Mouse (Mus musculus) embryonic facial prominence, embryonic 14.5 days (tissue): ENCODE measurements around the gene Ube4b. TPM values are rescaled to one million over a fixed set of nuclear protein-coding genes. Genes with fewer than 3 reads are reported as not detected.
"Not testable (repeated sequence)": the region's sequence is repeated elsewhere in the genome, so short reads cannot be mapped to it uniquely, and the experiment has no call there.

ENCODE experiments used
- ATAC-seq: fragments of 200-750 bp; cut with Nextera tagmentation; 2 replicates; pipeline ENCODE4 v1.8.0; 2017; ENCODE audit warnings: low read depth, moderate number of reproducible peaks, moderate TSS enrichment
- DNase-seq: peaks from one replicate; pipeline ENCODE4 v3.0.0-alpha.2; 2015; ENCODE audit warnings: low spot score
- H3K27ac ChIP-seq: fragments of 300-500 bp; sonication (generic); replicated peaks from 2 replicates; pipeline ENCODE4 v1.5.1; 2014; ENCODE audit warnings: low read depth, mild to moderate bottlenecking, low read length, moderate library complexity
- H3K27me3 ChIP-seq: fragments of 300-500 bp; sonication (generic); replicated peaks from 2 replicates; pipeline ENCODE4 v1.6.1; 2014; ENCODE audit warnings: low read length; ENCODE audit not compliant: control insufficient read depth, insufficient read depth
- H3K36me3 ChIP-seq: fragments of 300-500 bp; sonication (generic); 2 replicates; pipeline ENCODE4 v1.6.1; 2014; ENCODE audit warnings: low read length, mixed read lengths; ENCODE audit not compliant: control insufficient read depth, insufficient read depth
- H3K4me1 ChIP-seq: fragments of 300-500 bp; sonication (generic); 2 replicates; pipeline ENCODE4 v1.6.1; 2014; ENCODE audit warnings: antibody characterized with exemption, low read length; ENCODE audit not compliant: control insufficient read depth, insufficient read depth
- H3K4me2 ChIP-seq: fragments of 300-500 bp; sonication (generic); 2 replicates; pipeline ENCODE4 v1.6.1; 2014; ENCODE audit warnings: low read depth, mild to moderate bottlenecking, low read length, moderate library complexity, mixed read lengths
- H3K4me3 ChIP-seq: fragments of 300-500 bp; sonication (generic); 2 replicates; pipeline ENCODE4 v1.5.1; 2014; ENCODE audit warnings: low read depth, mild to moderate bottlenecking, low read length
- H3K9ac ChIP-seq: fragments of 300-500 bp; sonication (generic); 2 replicates; pipeline ENCODE4 v1.6.1; 2014; ENCODE audit warnings: low read depth, mild to moderate bottlenecking, low read length, moderate library complexity, mixed read lengths
- H3K9me3 ChIP-seq: fragments of 300-500 bp; sonication (generic); 2 replicates; pipeline ENCODE4 v1.6.1; 2016; ENCODE audit warnings: low read length; ENCODE audit not compliant: control insufficient read depth
- WGBS: fragments of 180-500 bp; shearing (Covaris S2); extraction: QIAGEN DNeasy Blood & Tissue Kit; methylation state at CpG from one replicate; pipeline ENCODE4 v1.1.7; 2014; 5-methylcytosine and 5-hydroxymethylcytosine counted together
- polyA plus RNA-seq: library from polyadenylated mRNA; unstranded; fragments of >200 nt; fragmentation: Nextera tagmentation; extraction: Ambion mirVana; gene quantifications from 2 replicates; pipeline ENCODE4 v1.2.1, GENCODE M21; 2014

The Ube4b gene
- polyA plus RNA-seq, 1 experiment from 2014 or later = 43.7 TPM

- Histone ChIP-seq H3K36me3 (no peaks in the 10 kb centered on the region), H3K4me1 (peaks cover 12% of the 10 kb centered on the region), H3K9ac (peak overlapping the region; percentile 69), H3K27ac (peak overlapping the region; percentile 91), H3K4me2 (peak overlapping the region; percentile 66), H3K9me3 (no peaks in the 10 kb centered on the region), H3K27me3 (no peaks in the 10 kb centered on the region), H3K4me3 (peak overlapping the region; percentile 35)
- ATAC-seq = peak; percentile 98
- WGBS = under 1% methylated on average over 35 of the region's 36 CpGs
- DNase-seq = peak; percentile 98
Observed at GRCm38 (mm10) chr4:149444964-149445701, 18.6 kb upstream of the Ube4b start.

DNA sequence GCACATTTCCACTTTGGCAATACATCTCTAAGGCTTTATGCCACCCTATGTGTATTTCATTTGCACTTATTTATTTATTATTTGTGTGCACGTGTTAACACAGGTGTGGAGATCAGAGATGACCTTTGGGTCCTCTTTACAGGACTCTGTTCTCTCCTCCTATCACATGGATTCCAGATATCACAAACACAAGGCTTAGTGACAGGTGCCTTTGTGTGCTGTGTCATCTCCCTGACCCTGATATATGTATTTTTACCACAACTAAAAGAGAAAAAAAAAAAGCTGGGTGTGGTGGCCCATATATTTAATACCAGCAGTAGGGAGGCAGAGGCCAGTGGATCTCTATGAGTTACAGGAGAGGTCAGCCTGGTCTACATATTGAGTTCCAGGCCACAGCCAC, 17.9 kb upstream of the Ube4b start:
- Histone ChIP-seq H3K36me3 (no peaks in the 10 kb centered on the region), H3K27me3 (no peaks in the 10 kb centered on the region), H3K4me3 (no peak overlapping the region), H3K4me2 (peak overlapping the region; percentile 66), H3K9ac (peak overlapping the region; percentile 69), H3K4me1 (peaks cover 12% of the 10 kb centered on the region), H3K27ac (peak overlapping the region; percentile 91; the same call in 1 of the 2 replicates), H3K9me3 (no peaks in the 10 kb centered on the region)
- no peak for DNase-seq
- no peak for ATAC-seq
- 60% methylated on average over 1 of the region's 1 CpGs for WGBS

GRCm38 (mm10) chr4:149442436-149442835, 15.9 kb upstream of the Ube4b start:
- Histone ChIP-seq H3K27ac (no peak overlapping the region; the same call in 1 of the 2 replicates), H3K27me3 (no peaks in the 10 kb centered on the region), H3K9me3 (no peaks in the 10 kb centered on the region), H3K4me1 (peaks cover 12% of the 10 kb centered on the region), H3K9ac (no peak overlapping the region), H3K4me2 (no peak overlapping the region), H3K4me3 (no peak overlapping the region), H3K36me3 (no peaks in the 10 kb centered on the region)
- WGBS = 25% methylated on average over 3 of the region's 3 CpGs
- DNase-seq (peak; percentile 63), ATAC-seq (no peak)

DNA sequence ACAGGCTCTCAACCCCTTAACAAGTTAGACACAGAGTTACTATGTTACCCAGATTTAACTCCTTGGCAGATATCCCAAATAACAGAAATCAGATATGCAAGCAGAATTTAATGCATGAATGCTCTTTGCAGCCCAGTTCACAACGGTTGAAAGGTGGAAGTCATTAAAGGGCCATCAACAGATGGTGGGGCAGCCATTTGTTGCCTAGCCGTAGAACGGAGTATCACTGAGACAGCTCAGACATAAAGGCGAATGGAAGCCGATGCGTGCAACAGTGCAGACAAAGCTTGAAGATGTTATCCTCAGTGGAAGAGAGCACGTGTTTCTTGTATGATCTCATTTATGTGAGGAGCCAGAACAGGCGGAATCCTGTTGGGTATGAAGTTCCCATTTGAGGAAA, 14.0 kb upstream of the Ube4b start:
- Histone ChIP-seq H3K9me3 (no peaks in the 10 kb centered on the region), H3K36me3 (no peaks in the 10 kb centered on the region), H3K27ac (peak overlapping the region; percentile 39; the same call in 1 of the 2 replicates), H3K4me3 (no peak overlapping the region), H3K4me2 (no peak overlapping the region), H3K9ac (no peak overlapping the region), H3K27me3 (no peaks in the 10 kb centered on the region), H3K4me1 (peaks cover 7% of the 10 kb centered on the region)
- ATAC-seq = peak; percentile 24; the same call in 1 of the 2 replicates
- DNase-seq = peak; percentile 86
- WGBS = 38% methylated on average over 8 of the region's 8 CpGs

DNA sequence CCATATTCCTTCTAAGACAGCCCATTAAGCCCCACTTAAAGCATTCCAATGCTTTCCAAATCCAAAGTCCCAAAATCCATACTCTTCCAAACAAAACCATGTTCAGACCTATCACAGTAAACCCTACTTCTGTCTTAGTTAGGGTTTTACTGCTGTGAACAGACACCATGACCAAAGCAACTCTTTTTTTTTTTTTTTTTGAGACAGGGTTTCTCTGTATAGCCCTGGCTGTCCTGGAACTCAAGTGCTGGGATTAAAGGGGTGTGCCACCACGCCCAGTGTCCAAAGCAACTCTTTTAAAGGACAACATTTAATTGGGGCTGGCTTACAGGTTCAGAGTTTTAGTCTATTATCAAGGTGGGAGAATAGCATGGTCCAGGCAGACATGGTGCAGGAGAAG, 5.3 kb upstream of the Ube4b start:
- not testable (repeated sequence) for H3K9me3 ChIP-seq, H3K4me2 ChIP-seq, H3K9ac ChIP-seq, H3K4me1 ChIP-seq, H3K27me3 ChIP-seq, H3K27ac ChIP-seq, H3K36me3 ChIP-seq, ATAC-seq, DNase-seq, H3K4me3 ChIP-seq
- 76% methylated on average over 1 of the region's 1 CpGs for WGBS

DNA sequence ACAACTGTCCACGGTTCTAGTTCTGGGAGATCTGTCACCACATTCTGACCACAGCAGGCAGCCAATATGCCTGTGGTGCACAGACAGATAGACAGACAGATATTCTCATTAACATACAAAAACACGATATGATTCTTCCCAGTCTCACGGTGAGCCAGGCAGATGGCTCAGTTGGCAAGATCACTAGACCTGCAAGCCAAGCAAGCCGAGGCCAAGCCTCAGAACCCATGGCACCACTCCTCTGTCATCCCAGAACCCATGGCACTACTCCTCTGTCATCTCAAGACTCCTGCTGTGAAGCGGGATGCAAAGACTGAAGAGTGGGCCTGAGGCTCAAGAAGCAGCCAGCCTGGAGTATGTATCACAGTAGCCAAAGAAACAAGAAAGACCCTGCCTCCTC, 3.0 kb upstream of the Ube4b start:
- Histone ChIP-seq H3K4me2 (no peak overlapping the region), H3K36me3 (no peaks in the 10 kb centered on the region), H3K27me3 (no peaks in the 10 kb centered on the region), H3K4me3 (no peak overlapping the region), H3K4me1 (peaks cover under 1% of the 10 kb centered on the region; the same call in 1 of the 2 replicates), H3K9me3 (no peaks in the 10 kb centered on the region), H3K27ac (no peak overlapping the region), H3K9ac (no peak overlapping the region)
- ATAC-seq (no peak), DNase-seq (no peak)
- WGBS = 76% methylated on average over 5 of the region's 5 CpGs

- ATAC-seq (peak; percentile 72), DNase-seq (peak; percentile 59)
- Histone ChIP-seq H3K9me3 (no peaks in the 10 kb centered on the region), H3K4me1 (peaks cover 12% of the 10 kb centered on the region), H3K4me3 (peak overlapping the region; percentile 92), H3K27me3 (no peaks in the 10 kb centered on the region), H3K9ac (peak overlapping the region; percentile 89), H3K27ac (peak overlapping the region; percentile 98), H3K36me3 (no peaks in the 10 kb centered on the region), H3K4me2 (peak overlapping the region; percentile 60)
- 3% methylated on average over 18 of the region's 35 CpGs for WGBS
Observed at GRCm38 (mm10) chr4:149425801-149426292, 702 bp downstream of the Ube4b start.

- WGBS = under 1% methylated on average over 9 of the region's 9 CpGs
- DNase-seq = peak; percentile 54
- peak overlapping the region; percentile 60 for H3K4me2 ChIP-seq
- no peak overlapping the region; the same call in 1 of the 2 replicates for H3K27ac ChIP-seq
- ATAC-seq = no peak
- no peaks in the 10 kb centered on the region for H3K36me3 ChIP-seq
- peaks cover 12% of the 10 kb centered on the region for H3K4me1 ChIP-seq
- peak overlapping the region; percentile 41 for H3K9ac ChIP-seq
- H3K9me3 ChIP-seq = no peaks in the 10 kb centered on the region
- H3K27me3 ChIP-seq = no peaks in the 10 kb centered on the region
- H3K4me3 ChIP-seq = peak overlapping the region; percentile 92
Observed at GRCm38 (mm10) chr4:149424755-149425154, 1.8 kb downstream of the Ube4b start.
